Mouse (Mus musculus) CD4-positive, CD25-positive, alpha-beta regulatory T cell, adult 2 months (primary cell): ENCODE measurements around the gene Espl1.

Source experiments
- DNase-seq: peaks from one replicate; pipeline ENCODE4 v3.0.0-alpha.2; 2012; ENCODE audit warnings: low read depth, low spot score

Gene Espl1

GRCm38 (mm10) chr15:102295633-102296367 lies at the start of gene Espl1:
Gene Espl1, plus strand, starts transcription at chr15:102296266.
- DNase-seq: peak; percentile 94

- peak; percentile 87 for DNase-seq
These were observed 49.2 kb upstream of the Espl1 start for GRCm38 (mm10) chr15:102246866-102247251.

- peak; percentile 58 for DNase-seq
These were observed 48.6 kb upstream of the Espl1 start for GRCm38 (mm10) chr15:102247252-102248130.

- no peak for DNase-seq
These were observed 47.8 kb upstream of the Espl1 start for GRCm38 (mm10) chr15:102248131-102248811.

- DNase-seq: no peak
These were observed 47.3 kb upstream of the Espl1 start for GRCm38 (mm10) chr15:102248812-102249191.

- DNase-seq: peak; percentile 35
These were observed 46.8 kb upstream of the Espl1 start for GRCm38 (mm10) chr15:102249251-102249691.

GRCm38 (mm10) chr15:102249967-102250366 lies 46.1 kb upstream of the Espl1 start:
- DNase-seq: no peak

GRCm38 (mm10) chr15:102250521-102250920 lies 45.5 kb upstream of the Espl1 start:
- DNase-seq: no peak

- peak; percentile 38 for DNase-seq
These were observed 40.4 kb upstream of the Espl1 start for GRCm38 (mm10) chr15:102255547-102256255.

GRCm38 (mm10) chr15:102256431-102257201 lies 39.5 kb upstream of the Espl1 start:
- DNase-seq: no peak

- peak; percentile 78 for DNase-seq
These were observed 38.6 kb upstream of the Espl1 start, which contains the start of gene Rarg for GRCm38 (mm10) chr15:102257202-102258075. Gene Rarg, minus strand, starts transcription at chr15:102257517.

- no peak for DNase-seq
These were observed 38.0 kb upstream of the Espl1 start for GRCm38 (mm10) chr15:102258076-102258470.

GRCm38 (mm10) chr15:102258581-102259253 lies 37.3 kb upstream of the Espl1 start:
- DNase-seq: no peak

- peak; percentile 49 for DNase-seq
These were observed 33.5 kb upstream of the Espl1 start for GRCm38 (mm10) chr15:102262582-102262981.

GRCm38 (mm10) chr15:102263037-102263436 lies 33.0 kb upstream of the Espl1 start:
- DNase-seq: peak; percentile 76

- DNase-seq: peak; percentile 40
These were observed 30.5 kb upstream of the Espl1 start for GRCm38 (mm10) chr15:102265548-102265947.

GRCm38 (mm10) chr15:102270274-102270960 lies 25.6 kb upstream of the Espl1 start, which contains the start of gene Gm9918:
Gene Gm9918, plus strand, starts transcription at chr15:102270563.
- no peak for DNase-seq

- DNase-seq: no peak
These were observed 24.6 kb upstream of the Espl1 start for GRCm38 (mm10) chr15:102271441-102271840.
